Mouse (Mus musculus) embryonic fibroblast, embryonic 13.5 days (primary cell): ENCODE results near the gene Il24.

Experiments used
- CTCF ChIP-seq: IDR thresholded peaks from 2 replicates; pipeline ENCODE4 v1.5.1; 2011; ENCODE audit warnings: mild to moderate bottlenecking, control low read depth, low read length, moderate library complexity, borderline replicate concordance; ENCODE audit not compliant: insufficient read depth
- POLR2A ChIP-seq: IDR thresholded peaks from 2 replicates; pipeline ENCODE4 v1.6.1; 2011; ENCODE audit warnings: low read depth, mild to moderate bottlenecking, control low read depth, low read length, moderate library complexity

GRCm38 (mm10) chr1:130875910-130876309, 11.3 kb downstream of the Il24 start:
- TF ChIP-seq CTCF, result no peak
- no peak for TF ChIP-seq POLR2A
